Mouse (Mus musculus) C2C12 (cell line): ENCODE results near the gene Cyp2s1. TPM values are rescaled to one million over a fixed set of nuclear protein-coding genes. Genes with fewer than 3 reads are reported as not detected.

Source experiments
- H3K27me3 ChIP-seq: one replicate; pipeline ENCODE4 v1.6.1; 2011; ENCODE audit not compliant: control insufficient read depth, insufficient read depth, insufficient read length
- H3K36me3 ChIP-seq: one replicate; pipeline ENCODE4 v1.6.1; 2011; ENCODE audit not compliant: control insufficient read depth, insufficient read depth
- H3K4me3 ChIP-seq: one replicate; pipeline ENCODE4 v1.5.1; 2011; ENCODE audit warnings: mild to moderate bottlenecking, control low read depth; ENCODE audit not compliant: poor library complexity, insufficient read depth, severe bottlenecking
- H3K79me2 ChIP-seq: one replicate; pipeline ENCODE4 v1.6.1; 2011; ENCODE audit not compliant: control insufficient read depth, insufficient read depth
- H3K79me3 ChIP-seq: one replicate; pipeline ENCODE4 v1.6.1; 2011; ENCODE audit warnings: low read depth, control low read depth
- H3ac ChIP-seq: one replicate; pipeline ENCODE3; 2011; ENCODE audit warnings: low read depth; ENCODE audit not compliant: control insufficient read depth, insufficient read length
- CEBPB ChIP-seq: IDR thresholded peaks from one replicate; pipeline ENCODE4 v1.6.1; 2011; ENCODE audit warnings: low read depth, mild to moderate bottlenecking, control low read depth, moderate library complexity
- CTCF ChIP-seq: IDR thresholded peaks from one replicate; pipeline ENCODE4 v1.5.1; 2011; ENCODE audit not compliant: control insufficient read depth, insufficient read depth, insufficient read length
- FOSL1 ChIP-seq: IDR thresholded peaks from one replicate; pipeline ENCODE4 v1.8.0; 2011; ENCODE audit warnings: mild to moderate bottlenecking, low read length; ENCODE audit not compliant: poor library complexity, insufficient read depth, severe bottlenecking
- MAX ChIP-seq: IDR thresholded peaks from one replicate; pipeline ENCODE4 v1.6.1; 2011; ENCODE audit warnings: mild to moderate bottlenecking, control low read depth
- MYOD1 ChIP-seq: IDR thresholded peaks from one replicate; pipeline ENCODE4 v1.6.1; 2011; ENCODE audit warnings: low read depth; ENCODE audit not compliant: control insufficient read depth, insufficient read length
- MYOG ChIP-seq: IDR thresholded peaks from one replicate; pipeline ENCODE4 v1.6.1; 2011; ENCODE audit not compliant: control insufficient read depth, insufficient read length; ENCODE audit errors: extremely low read depth
- USF1 ChIP-seq: IDR thresholded peaks from one replicate; pipeline ENCODE4 v1.6.1; 2011; ENCODE audit warnings: low read depth, mild to moderate bottlenecking, control low read depth, moderate library complexity
- polyA plus RNA-seq: library from polyadenylated mRNA; unstranded; fragments of >200 nt; fragmentation: generic; extraction: Trizol; gene quantifications from one replicate; pipeline ENCODE4 v1.2.1, GENCODE M21; 2012; ENCODE audit warnings: missing spikeins

Gene Cyp2s1
- polyA plus RNA-seq, 1 experiment: 0.15 TPM

- H3ac ChIP-seq: peak overlapping the region; percentile 89
- no peak for TF ChIP-seq MAX
- TF ChIP-seq FOSL1: no peak
- no peak for TF ChIP-seq USF1
- no peak for TF ChIP-seq CEBPB
- no peak for TF ChIP-seq MYOD1
- TF ChIP-seq MYOG: no peak
- no peak for TF ChIP-seq CTCF
Measured at GRCm38 (mm10) chr7:25789129-25789440, 27.6 kb downstream of the Cyp2s1 start.

GRCm38 (mm10) chr7:25788220-25789128 lies 28.2 kb downstream of the Cyp2s1 start, which contains the start of gene Axl:
Axl (minus strand) TSS chr7:25788705.
- Histone ChIP-seq H3K79me2 (peaks cover 68% of the 10 kb centered on the region), H3K27me3 (no peaks in the 10 kb centered on the region), H3K4me3 (peak within 1 kb of the TSS; percentile 65), H3K79me3 (peaks cover 38% of the 10 kb centered on the region), H3ac (peak within 1 kb of the TSS; percentile 89), H3K36me3 (peaks cover 20% of the 10 kb centered on the region)
- no peak for TF ChIP-seq FOSL1
- no peak for TF ChIP-seq USF1

More at GRCm38 (mm10) chr7:25789129-25789440, 27.6 kb downstream of the Cyp2s1 start:
- Histone ChIP-seq H3K27me3 (no peaks in the 10 kb centered on the region), H3K36me3 (peaks cover 18% of the 10 kb centered on the region), H3K4me3 (peak overlapping the region; percentile 65), H3K79me2 (peaks cover 65% of the 10 kb centered on the region), H3K79me3 (peaks cover 38% of the 10 kb centered on the region)

GRCm38 (mm10) chr7:25787456-25788219 lies 29.1 kb downstream of the Cyp2s1 start:
- TF ChIP-seq CTCF (no peak), MAX (peak; percentile 13)
- no peaks in the 10 kb centered on the region for H3K27me3 ChIP-seq
- peaks cover 68% of the 10 kb centered on the region for H3K79me2 ChIP-seq
- peaks cover 38% of the 10 kb centered on the region for H3K79me3 ChIP-seq
- H3K36me3 ChIP-seq: peaks cover 26% of the 10 kb centered on the region
- peak overlapping the region; percentile 65 for H3K4me3 ChIP-seq
- peak overlapping the region; percentile 88 for H3ac ChIP-seq

- peaks cover 68% of the 10 kb centered on the region for H3K79me2 ChIP-seq
- H3K27me3 ChIP-seq: no peaks in the 10 kb centered on the region
- H3K36me3 ChIP-seq: peaks cover 26% of the 10 kb centered on the region
- peak overlapping the region; percentile 65 for H3K4me3 ChIP-seq
- TF ChIP-seq USF1 (peak; percentile 46), MYOD1 (no peak)
- H3K79me3 ChIP-seq: peaks cover 38% of the 10 kb centered on the region
- H3ac ChIP-seq: peak overlapping the region; percentile 54
Measured at GRCm38 (mm10) chr7:25786974-25787373, 29.7 kb downstream of the Cyp2s1 start.

- Histone ChIP-seq H3K27me3 (no peaks in the 10 kb centered on the region), H3K4me3 (peak overlapping the region; percentile 23), H3K36me3 (peaks cover 31% of the 10 kb centered on the region), H3ac (peak overlapping the region; percentile 56), H3K79me2 (peaks cover 68% of the 10 kb centered on the region), H3K79me3 (peaks cover 36% of the 10 kb centered on the region)
- TF ChIP-seq CEBPB: no peak
- no peak for TF ChIP-seq MYOG
- TF ChIP-seq MYOD1: no peak
- TF ChIP-seq USF1: no peak
- no peak for TF ChIP-seq FOSL1
- no peak for TF ChIP-seq CTCF
- TF ChIP-seq MAX: no peak
Measured at GRCm38 (mm10) chr7:25785752-25786151, 31.0 kb downstream of the Cyp2s1 start.

GRCm38 (mm10) chr7:25784808-25785207 lies 31.9 kb downstream of the Cyp2s1 start:
- peaks cover 68% of the 10 kb centered on the region for H3K79me2 ChIP-seq
- no peak overlapping the region for H3K4me3 ChIP-seq
- no peak overlapping the region for H3ac ChIP-seq
- TF ChIP-seq CEBPB (no peak), MYOG (no peak), USF1 (no peak), CTCF (no peak), FOSL1 (no peak), MYOD1 (no peak), MAX (no peak)
- peaks cover 41% of the 10 kb centered on the region for H3K36me3 ChIP-seq
- peaks cover 34% of the 10 kb centered on the region for H3K79me3 ChIP-seq
- H3K27me3 ChIP-seq: no peaks in the 10 kb centered on the region
